Mouse (Mus musculus) lung, postnatal 25 days (tissue): ENCODE data around the gene 1700001C19Rik.
A peak's percentile ranks its signal among the peaks of the same experiment; 100 is the strongest.

Experiments used
- DNase-seq: peaks from one replicate; pipeline ENCODE4 v3.0.0; 2022; ENCODE audit warnings: low spot score

1700001C19Rik gene

DNA sequence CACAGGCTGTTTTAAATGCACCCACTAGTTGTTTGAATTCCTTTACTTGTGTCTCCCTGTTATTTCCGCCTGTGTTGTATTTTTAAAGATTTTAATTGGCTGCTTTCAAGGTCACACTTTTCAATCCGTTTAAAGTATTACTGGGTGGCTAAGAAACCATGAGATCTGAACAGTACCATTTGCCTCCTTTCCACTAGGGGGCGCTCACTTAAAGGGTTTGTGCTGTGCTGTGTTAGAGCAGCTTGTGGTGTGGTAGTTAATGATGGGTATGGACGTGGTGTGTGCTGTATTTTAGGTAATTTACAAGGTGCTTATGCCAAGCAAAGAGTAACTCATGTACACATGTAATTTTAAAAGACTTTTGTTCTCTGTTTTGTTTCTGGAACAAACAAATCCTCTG, 65.7 kb downstream of the 1700001C19Rik start:
- DNase-seq = peak; percentile 60

DNA sequence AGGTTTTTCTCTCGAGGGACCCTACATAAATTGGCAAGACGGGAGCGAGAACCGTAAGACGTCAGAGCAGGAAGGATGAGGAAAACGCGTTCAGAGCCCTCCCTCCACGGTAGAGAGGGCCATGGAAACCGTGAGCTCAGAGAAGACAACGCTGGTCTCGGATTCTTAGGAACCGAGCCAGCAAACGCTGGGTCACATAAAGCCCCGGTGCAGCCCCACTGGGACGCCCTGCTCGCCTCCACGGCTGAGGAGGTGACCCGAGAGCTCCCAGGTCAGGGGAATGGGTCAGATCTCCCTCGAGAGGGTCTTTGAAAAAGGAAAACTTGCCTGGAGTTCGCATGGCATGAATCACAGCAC, 68.1 kb downstream of the 1700001C19Rik start:
- no peak for DNase-seq

DNA sequence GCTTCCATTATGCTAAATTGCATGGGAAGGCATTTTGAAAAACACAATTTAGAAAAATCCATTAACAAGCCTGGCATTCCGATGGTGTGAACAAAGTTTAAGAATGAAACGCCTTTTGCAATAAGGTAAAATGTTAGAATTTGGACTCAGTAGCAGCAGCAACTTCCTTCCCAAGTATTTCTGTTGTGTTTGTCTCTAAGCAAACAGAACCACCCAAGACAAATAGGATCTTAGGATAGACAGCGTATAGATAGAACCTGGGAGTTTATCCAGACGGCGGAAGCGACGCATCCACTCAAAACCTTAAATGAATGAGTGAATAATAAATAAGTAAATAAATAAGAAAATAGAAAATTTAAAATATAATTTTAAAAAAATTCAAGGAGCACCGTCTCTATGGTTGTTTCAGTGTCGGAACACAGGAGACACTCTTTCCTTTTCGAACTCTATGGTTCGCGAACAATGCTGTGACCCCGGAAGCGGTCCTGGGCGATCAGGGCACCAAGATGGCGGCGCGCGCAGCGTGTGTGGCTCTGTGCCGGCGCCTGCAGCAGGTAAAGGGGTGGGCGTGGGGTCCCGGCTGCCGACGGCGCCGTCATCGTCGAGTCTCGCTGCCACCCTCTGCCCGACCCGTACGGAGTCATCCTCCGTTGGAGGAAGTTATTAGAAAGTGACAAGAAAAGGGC, 68.6 kb downstream of the 1700001C19Rik start, which contains the start of gene Mrps10:
Gene Mrps10, plus strand, starts transcription at position 487 of the 686 bp plus-strand sequence.
- DNase-seq = peak; percentile 91
